In genomic region chr14:121121664-121122063, GRCm38 (mm10) we compare ENCODE assay signal across 12 mouse cellular contexts.
DNase-seq lines count a peak whose midpoint lies in the region.
"Had no signal": no experiment of that assay in that cellular context is flagged by ENCODE, and none has a peak within 500 bp of the region (broad histone marks: within the 10 kb centered on the region; RNA-seq: fewer than 3 reads in every experiment).

No protein-coding gene starts in this region.

- H3K36me3 ChIP-seq in heart, embryonic 10.5 days: peaks cover 21% of the 10 kb centered on the region
- H3K36me3 ChIP-seq: embryonic facial prominence, embryonic 13.5 days; liver, embryonic 13.5 days had no signal

- H3K27me3 ChIP-seq in heart, embryonic 10.5 days (ENCODE audit: insufficient read depth, poor library complexity, severe bottlenecking): no peaks in the 10 kb centered on the region
- H3K27me3 ChIP-seq: embryonic facial prominence, embryonic 13.5 days; liver, embryonic 13.5 days had no signal

- DNase-seq in heart, adult 11 months: peak; percentile 95
- no peak for DNase-seq in heart, embryonic 10.5 days (ENCODE audit: low spot score)
- peak; percentile 76 for DNase-seq in kidney, postnatal 10 days
- DNase-seq in kidney, adult 18-20 months: no peak
- DNase-seq in lung, postnatal 10 days: peak; percentile 34
- no peak for DNase-seq in lung, postnatal 14 days
- no peak for DNase-seq in Muller cell, postnatal 12 days (ENCODE audit: inconsistent ontology term)
- DNase-seq in adrenal gland, postnatal 25 days: no peak
- DNase-seq: gastrocnemius, adult 2 months; liver, embryonic 13.5 days; thymus, adult 2 months had no signal

- H3K27ac ChIP-seq in heart, embryonic 10.5 days: no peak overlapping the region
- H3K27ac ChIP-seq: embryonic facial prominence, embryonic 13.5 days; gastrocnemius, adult 2 months; liver, embryonic 13.5 days had no signal

- WGBS in heart, embryonic 10.5 days: 75% methylated on average over 3 of the region's 3 CpGs

- H3K4me1 ChIP-seq in heart, embryonic 10.5 days: peaks cover 40% of the 10 kb centered on the region

- no peaks in the 10 kb centered on the region for H3K9me3 ChIP-seq in heart, embryonic 10.5 days
- H3K9me3 ChIP-seq: embryonic facial prominence, embryonic 13.5 days; liver, embryonic 13.5 days had no signal

- H3K4me3 ChIP-seq in heart, embryonic 10.5 days: no peak overlapping the region
- H3K4me3 ChIP-seq: embryonic facial prominence, embryonic 13.5 days; gastrocnemius, adult 2 months; liver, embryonic 13.5 days had no signal

Comparison
In these comparisons a context has a peak if more than half of its experiments do, and no peak if none do; other contexts are left out.
1. DNase-seq: peak in heart, adult 11 months (single experiment), kidney, postnatal 10 days (single experiment) and lung, postnatal 10 days (single experiment); none in heart, embryonic 10.5 days (single experiment), kidney, adult 18-20 months (single experiment), lung, postnatal 14 days (single experiment), Muller cell, postnatal 12 days (single experiment) and adrenal gland, postnatal 25 days (single experiment).